9 mouse cellular contexts compared by ENCODE assay signal in genomic region chr7:73655787-73656423, GRCm38 (mm10).
DNase-seq lines count a peak whose midpoint lies in the region; ATAC-seq and TF ChIP-seq lines count a peak whose summit lies in the region.
"Had no signal": no experiment of that assay in that cellular context is flagged by ENCODE, and none has a peak within 500 bp of the region (broad histone marks: within the 10 kb centered on the region; RNA-seq: fewer than 3 reads in every experiment).

No protein-coding gene starts in this region.

- WGBS in embryonic facial prominence, embryonic 14.5 days = 25% methylated on average over 5 of the region's 5 CpGs
- WGBS in hindbrain, postnatal 0 days = 22% methylated on average over 5 of the region's 5 CpGs
- WGBS in liver, embryonic 11.5 days = 18% methylated on average over 5 of the region's 5 CpGs
- WGBS in neural tube, embryonic 13.5 days = 24% methylated on average over 5 of the region's 5 CpGs

- peak; percentile 39 for DNase-seq in ovary, postnatal 10 days (ENCODE audit: low spot score)
- DNase-seq in ovary, adult 18-20 months (ENCODE audit: low spot score) = no peak
- peak; percentile 84 for DNase-seq in adrenal gland, postnatal 10 days
- peak; percentile 68 for DNase-seq in embryonic facial prominence, embryonic 14.5 days (ENCODE audit: low spot score)
- DNase-seq in hindbrain, postnatal 0 days (ENCODE audit: low spot score) = peak; percentile 86
- peak; percentile 57 for DNase-seq in liver, embryonic 11.5 days (ENCODE audit: low spot score)
- peak; percentile 32 for DNase-seq in yolk sac, embryonic 10.5 days (ENCODE audit: low spot score)

- no peak overlapping the region for H3K4me3 ChIP-seq in embryonic facial prominence, embryonic 14.5 days (ENCODE audit: low read depth, low read length)
- no peak overlapping the region for H3K4me3 ChIP-seq in hindbrain, postnatal 0 days (ENCODE audit: low read length)
- H3K4me3 ChIP-seq in liver, embryonic 11.5 days (ENCODE audit: low read depth, low read length) = no peak overlapping the region
- no peak overlapping the region for H3K4me3 ChIP-seq in neural tube, embryonic 13.5 days
- H3K4me3 ChIP-seq: myocyte had no signal

- TF ChIP-seq CTCF in hindbrain, postnatal 0 days (IDR thresholded peaks at IDR 0.05; ENCODE audit: low read depth) = peak; percentile 92

- no peak overlapping the region for H3K9ac ChIP-seq in embryonic facial prominence, embryonic 14.5 days (ENCODE audit: low read depth, low read length)
- no peak overlapping the region for H3K9ac ChIP-seq in hindbrain, postnatal 0 days (replicated peaks; ENCODE audit: low read length)
- H3K9ac ChIP-seq in liver, embryonic 11.5 days (ENCODE audit: low read depth, low read length) = no peak overlapping the region
- no peak overlapping the region for H3K9ac ChIP-seq in neural tube, embryonic 13.5 days

- H3K36me3 ChIP-seq in embryonic facial prominence, embryonic 14.5 days (ENCODE audit: control insufficient read depth, insufficient read depth, low read length) = no peaks in the 10 kb centered on the region
- no peaks in the 10 kb centered on the region for H3K36me3 ChIP-seq in hindbrain, postnatal 0 days (ENCODE audit: insufficient read depth, low read length)
- no peaks in the 10 kb centered on the region for H3K36me3 ChIP-seq in liver, embryonic 11.5 days (ENCODE audit: control insufficient read depth, insufficient read depth, low read length)
- no peaks in the 10 kb centered on the region for H3K36me3 ChIP-seq in neural tube, embryonic 13.5 days

- H3K27ac ChIP-seq in embryonic facial prominence, embryonic 14.5 days (replicated peaks; ENCODE audit: low read depth, low read length) = no peak overlapping the region
- no peak overlapping the region for H3K27ac ChIP-seq in hindbrain, postnatal 0 days
- H3K27ac ChIP-seq in liver, embryonic 11.5 days (ENCODE audit: low read depth, low read length) = no peak overlapping the region
- H3K27ac ChIP-seq in neural tube, embryonic 13.5 days (replicated peaks) = no peak overlapping the region

- no peak overlapping the region for H3K4me2 ChIP-seq in embryonic facial prominence, embryonic 14.5 days (ENCODE audit: low read depth, low read length)
- H3K4me2 ChIP-seq in hindbrain, postnatal 0 days (ENCODE audit: low read depth, low read length) = no peak overlapping the region
- H3K4me2 ChIP-seq in liver, embryonic 11.5 days = no peak overlapping the region
- H3K4me2 ChIP-seq in neural tube, embryonic 13.5 days = no peak overlapping the region

- peaks cover 6% of the 10 kb centered on the region; the same call in 1 of the 2 replicates for H3K27me3 ChIP-seq in embryonic facial prominence, embryonic 14.5 days (replicated peaks; ENCODE audit: control insufficient read depth, insufficient read depth, low read length)
- no peaks in the 10 kb centered on the region for H3K27me3 ChIP-seq in hindbrain, postnatal 0 days (ENCODE audit: insufficient read depth, low read length)
- no peaks in the 10 kb centered on the region for H3K27me3 ChIP-seq in liver, embryonic 11.5 days (replicated peaks; ENCODE audit: control insufficient read depth, insufficient read depth, low read length)
- peaks cover 14% of the 10 kb centered on the region for H3K27me3 ChIP-seq in neural tube, embryonic 13.5 days

- peak; percentile 41; the same call in 1 of the 2 replicates for ATAC-seq in embryonic facial prominence, embryonic 14.5 days (ENCODE audit: low read depth)
- ATAC-seq in hindbrain, postnatal 0 days = peak; percentile 65
- ATAC-seq in liver, embryonic 11.5 days (replicated peaks; ENCODE audit: low FRiP score) = no peak
- peak; percentile 65 for ATAC-seq in neural tube, embryonic 13.5 days (ENCODE audit: low read depth)

- peaks cover 3% of the 10 kb centered on the region; the same call in 1 of the 2 replicates for H3K4me1 ChIP-seq in embryonic facial prominence, embryonic 14.5 days (ENCODE audit: control insufficient read depth, insufficient read depth, low read length)
- H3K4me1 ChIP-seq in hindbrain, postnatal 0 days (ENCODE audit: insufficient read depth, low read length) = no peaks in the 10 kb centered on the region; the same call in 1 of the 2 replicates
- H3K4me1 ChIP-seq in liver, embryonic 11.5 days (replicated peaks; ENCODE audit: control insufficient read depth, insufficient read depth, low read length) = no peaks in the 10 kb centered on the region
- peaks cover 8% of the 10 kb centered on the region for H3K4me1 ChIP-seq in neural tube, embryonic 13.5 days (replicated peaks)

- H3K9me3 ChIP-seq in embryonic facial prominence, embryonic 14.5 days (ENCODE audit: control insufficient read depth, low read length) = no peaks in the 10 kb centered on the region
- no peaks in the 10 kb centered on the region for H3K9me3 ChIP-seq in hindbrain, postnatal 0 days (ENCODE audit: low read length)
- no peaks in the 10 kb centered on the region for H3K9me3 ChIP-seq in liver, embryonic 11.5 days (ENCODE audit: control insufficient read depth, low read length)
- H3K9me3 ChIP-seq in neural tube, embryonic 13.5 days = no peaks in the 10 kb centered on the region
